Mouse (Mus musculus) cerebellum, adult 11 months (tissue): ENCODE results near the gene Ints6.

Experiments
- DNase-seq: peaks from one replicate; pipeline ENCODE4 v3.0.0; 2022

The Ints6 gene

GRCm38 (mm10) chr14:62761036-62761881 lies at the start of gene Ints6:
Ints6 (minus strand) TSS chr14:62761169.
- peak; percentile 98 for DNase-seq

GRCm38 (mm10) chr14:62808661-62809523 lies 47.9 kb upstream of the Ints6 start:
- no peak for DNase-seq

GRCm38 (mm10) chr14:62806921-62807320 lies 46.0 kb upstream of the Ints6 start:
- DNase-seq, result no peak

- no peak for DNase-seq
Measured at GRCm38 (mm10) chr14:62803204-62803603, 42.2 kb upstream of the Ints6 start.

- DNase-seq, result no peak
Measured at GRCm38 (mm10) chr14:62800791-62801190, 39.8 kb upstream of the Ints6 start.

GRCm38 (mm10) chr14:62798608-62799101 lies 37.7 kb upstream of the Ints6 start:
- DNase-seq, result no peak

- DNase-seq, result no peak
Measured at GRCm38 (mm10) chr14:62795719-62796118, 34.8 kb upstream of the Ints6 start.

DNA sequence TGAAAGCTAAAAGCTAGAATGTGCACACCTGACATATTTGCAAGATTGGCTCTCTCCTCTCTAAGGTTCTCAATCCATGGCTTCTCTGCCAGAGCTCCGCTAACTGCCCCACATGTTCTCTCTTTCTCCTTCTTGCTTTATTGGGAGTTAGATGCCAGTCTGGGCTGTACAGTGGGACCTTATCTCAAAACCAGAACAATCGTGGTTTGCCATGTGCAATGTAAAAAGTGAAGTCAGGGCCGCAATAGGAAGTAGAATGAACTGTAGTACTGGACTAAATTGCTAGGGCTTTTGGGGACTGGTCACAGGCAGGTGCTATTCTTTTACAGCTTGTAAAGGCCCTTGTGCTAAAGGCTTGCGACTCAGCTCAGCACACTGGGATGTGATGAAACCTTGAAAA lies 28.3 kb upstream of the Ints6 start:
- no peak for DNase-seq

DNA sequence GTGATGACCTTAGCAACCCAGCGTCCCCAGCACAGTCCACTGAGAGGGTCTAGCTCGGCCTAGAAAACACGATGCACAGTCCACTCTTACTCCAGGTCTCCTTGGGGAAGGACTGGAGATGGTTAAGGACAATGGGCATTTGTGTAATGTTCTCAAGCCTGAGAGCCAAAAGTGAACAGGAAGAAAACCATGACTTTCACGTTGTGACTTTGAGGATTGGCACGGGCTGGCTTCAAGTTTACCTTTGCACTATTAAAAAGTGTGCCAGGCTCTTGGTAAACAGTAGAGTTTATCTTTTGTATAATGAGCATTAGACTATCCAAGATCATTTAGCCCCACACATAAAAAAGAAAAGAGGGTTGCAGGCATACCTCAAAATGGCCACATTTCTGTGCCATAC lies 22.0 kb upstream of the Ints6 start:
- DNase-seq, result no peak

DNA sequence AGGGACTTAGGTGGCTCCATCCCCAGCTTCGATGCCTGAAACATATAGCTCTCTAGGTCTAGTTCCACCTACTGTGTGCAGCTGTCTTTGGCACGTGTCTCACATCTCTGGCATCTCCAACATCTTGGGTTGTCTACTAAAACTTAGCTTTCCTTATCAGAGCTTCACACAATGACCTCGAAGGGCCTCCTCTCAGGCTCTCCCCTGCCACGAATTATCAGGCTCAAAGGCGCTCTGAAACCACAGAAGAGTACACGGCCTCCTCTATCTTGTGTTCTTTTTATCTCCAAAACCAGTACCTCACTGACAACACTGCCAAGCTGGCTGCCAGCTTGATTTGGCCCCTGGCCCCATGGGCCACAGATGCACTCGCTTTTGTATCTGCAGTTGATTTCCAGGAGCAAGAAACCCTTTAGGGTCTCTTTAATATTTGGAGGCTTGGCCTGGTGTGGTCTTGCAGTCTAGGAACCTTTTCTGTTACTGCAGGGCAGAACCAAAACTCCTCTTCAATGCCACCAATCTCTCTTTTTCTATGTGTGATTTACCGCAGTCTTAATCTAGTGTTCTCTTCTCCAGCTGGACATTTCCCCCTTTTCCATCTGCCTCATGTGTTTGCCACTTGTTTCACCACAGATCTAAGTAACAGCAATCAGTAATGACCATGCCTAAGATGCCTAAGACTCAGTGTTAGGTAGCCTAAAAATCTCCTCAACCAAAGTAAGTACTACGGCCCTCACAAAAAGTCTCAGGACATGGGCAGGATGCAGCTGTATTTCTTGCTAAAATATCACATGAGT lies 19.7 kb upstream of the Ints6 start:
- DNase-seq, result no peak

DNA sequence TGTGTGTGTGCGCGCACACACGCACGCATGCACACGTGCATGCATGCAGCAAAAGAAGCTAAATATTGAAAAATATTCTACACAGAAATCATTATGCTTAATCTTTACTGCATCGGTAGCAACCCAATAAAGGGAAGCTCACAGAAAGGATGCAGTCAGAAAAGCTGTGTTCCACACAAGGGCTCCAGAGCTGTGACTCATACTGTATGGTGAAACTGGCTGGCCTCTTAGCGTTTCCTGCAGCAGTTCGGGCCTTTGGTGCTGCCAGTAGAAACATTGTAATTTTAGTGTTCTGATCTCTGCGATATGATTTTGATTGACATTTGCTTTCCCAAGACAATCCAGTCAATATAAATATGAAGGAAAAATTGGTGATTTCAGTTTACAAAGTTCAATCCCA lies 17.1 kb upstream of the Ints6 start:
- DNase-seq, result no peak

GRCm38 (mm10) chr14:62775034-62775433 lies 14.1 kb upstream of the Ints6 start:
- DNase-seq, result no peak

GRCm38 (mm10) chr14:62774246-62774645 lies 13.3 kb upstream of the Ints6 start:
- DNase-seq, result no peak

DNA sequence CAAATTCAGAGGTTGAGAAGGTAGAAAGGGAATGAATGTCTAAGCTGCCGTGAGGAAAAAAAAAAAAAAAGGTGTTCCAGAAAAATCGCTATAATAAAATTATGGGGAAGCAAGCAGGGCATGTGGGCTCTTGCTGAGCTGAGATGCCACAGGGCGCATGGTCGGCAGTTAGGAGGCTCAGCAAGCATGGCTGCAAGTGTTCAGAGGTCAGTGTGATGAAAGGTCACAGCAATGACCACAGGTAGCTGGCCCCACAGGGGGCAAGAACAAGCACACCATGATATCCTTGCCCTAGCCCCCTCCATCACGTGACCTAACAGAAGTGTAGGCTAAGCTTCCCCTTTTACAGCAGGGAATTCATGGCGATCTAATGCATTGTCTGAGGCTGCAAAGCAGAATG lies 12.8 kb upstream of the Ints6 start:
- no peak for DNase-seq

- no peak for DNase-seq
Measured at GRCm38 (mm10) chr14:62765398-62765797, 4.4 kb upstream of the Ints6 start.

DNA sequence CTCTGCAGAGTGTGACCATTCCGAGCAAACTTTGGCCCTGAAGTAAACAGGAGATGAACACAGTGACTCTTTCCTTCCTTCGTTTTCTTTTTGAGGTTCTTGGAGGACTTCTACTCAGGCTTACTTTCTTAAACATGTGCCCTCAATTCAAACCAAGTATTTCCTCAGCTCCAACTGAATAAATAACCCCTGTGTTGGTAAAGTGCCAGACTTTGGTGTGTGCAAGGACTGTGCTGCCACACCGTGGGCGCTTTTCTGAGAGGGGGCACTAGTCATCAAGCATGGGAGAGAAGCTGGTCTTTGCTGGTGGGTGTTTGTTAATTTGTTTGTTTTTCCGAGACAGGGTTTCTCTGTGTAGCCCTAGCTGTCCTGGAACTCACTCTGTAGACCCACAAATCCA lies 3.4 kb upstream of the Ints6 start:
- no peak for DNase-seq

DNA sequence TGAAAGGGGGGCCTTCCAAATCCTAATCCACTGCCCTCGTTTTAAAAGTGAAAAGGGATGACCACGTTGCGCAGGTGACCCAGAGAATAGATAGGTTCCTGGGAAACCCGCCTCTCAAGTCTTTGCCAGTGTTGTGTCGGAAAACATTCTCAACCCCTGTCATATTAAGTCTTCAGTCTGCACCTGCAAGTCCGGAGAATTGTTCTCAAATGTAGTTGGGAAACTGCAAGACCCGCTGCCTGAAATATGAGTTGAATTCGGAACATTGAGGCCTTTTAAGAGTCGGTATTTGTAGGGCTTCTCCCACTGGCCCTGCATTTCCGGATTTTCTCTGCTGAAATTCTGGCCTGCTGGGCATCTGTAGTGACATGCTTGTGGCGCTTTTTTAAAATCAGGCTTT lies 974 bp upstream of the Ints6 start:
- DNase-seq, result no peak

- DNase-seq, result no peak
Measured at GRCm38 (mm10) chr14:62760321-62761035, 491 bp downstream of the Ints6 start.

DNA sequence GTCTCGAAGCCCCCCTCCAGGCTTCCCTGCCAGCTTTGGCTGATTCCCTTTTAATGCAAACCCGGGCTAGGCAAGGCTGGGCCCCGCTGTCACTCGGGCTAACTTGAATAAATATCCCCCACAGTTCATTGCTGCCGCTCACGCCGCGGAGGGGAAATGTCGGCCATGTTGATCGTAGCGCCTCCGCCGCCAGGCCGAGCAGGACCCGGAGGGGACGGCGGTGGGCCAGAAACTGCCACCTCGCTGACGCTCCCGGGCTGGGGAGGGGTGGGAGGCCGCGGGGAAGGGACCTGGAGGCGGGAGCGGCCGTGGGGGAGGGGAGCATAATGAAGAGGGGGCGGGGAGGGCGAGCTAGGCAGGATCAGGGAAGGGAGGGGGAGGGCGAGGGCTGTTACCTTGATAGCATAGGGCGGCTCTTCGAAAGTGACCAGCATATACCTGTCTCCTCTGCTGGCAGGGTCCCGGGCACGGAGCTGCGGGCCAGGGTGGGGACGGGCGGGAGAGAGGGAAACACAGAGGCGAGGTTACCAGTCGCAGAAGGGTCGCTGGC lies 1.1 kb downstream of the Ints6 start:
- peak; percentile 73 for DNase-seq

GRCm38 (mm10) chr14:62758714-62759113 lies 2.3 kb downstream of the Ints6 start:
- no peak for DNase-seq

GRCm38 (mm10) chr14:62755095-62755640 lies 5.8 kb downstream of the Ints6 start:
- DNase-seq, result no peak

DNA sequence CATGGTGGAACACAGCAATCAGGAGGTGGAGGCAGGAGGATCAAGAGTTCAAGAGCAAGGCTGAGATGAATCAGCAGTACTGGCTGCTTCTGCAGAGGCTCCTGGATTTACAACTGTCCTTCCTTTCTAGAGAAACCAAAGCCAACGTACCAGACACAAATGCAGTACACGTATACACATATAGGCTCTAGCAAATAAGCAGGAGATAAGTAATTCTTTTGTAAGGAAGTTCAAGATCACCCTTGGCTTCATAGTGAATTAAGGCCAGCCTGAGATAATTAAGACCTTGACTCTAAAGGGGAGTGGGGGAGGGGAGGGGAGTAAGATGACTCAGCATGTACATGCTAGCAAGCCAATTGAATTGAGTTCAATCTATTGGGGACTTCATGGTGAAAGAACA lies 9.5 kb downstream of the Ints6 start:
- DNase-seq, result no peak
